Mouse (Mus musculus) adrenal gland, postnatal 10 days (tissue): ENCODE data around the gene Dnaja3. TPM values are rescaled to one million over a fixed set of nuclear protein-coding genes. Genes with fewer than 3 reads are reported as not detected.

Source experiments
- DNase-seq: peaks from one replicate; pipeline ENCODE4 v3.0.0; 2021; ENCODE audit warnings: mixed read lengths
- total RNA-seq, 2 experiments: library from RNA; stranded (reverse); gene quantifications; 2 replicates each; pipeline ENCODE4 v1.2.3; 2021

Gene Dnaja3
- total RNA-seq, 2 experiments from 2014 or later, result 161 to 167 TPM

GRCm38 (mm10) chr16:4642190-4642589, 2.4 kb downstream of the Dnaja3 start:
- DNase-seq, result no peak

- no peak for DNase-seq
These were observed 3.1 kb downstream of the Dnaja3 start for GRCm38 (mm10) chr16:4642937-4643336.

GRCm38 (mm10) chr16:4643670-4644419, 4.1 kb downstream of the Dnaja3 start:
- peak; percentile 94 for DNase-seq

GRCm38 (mm10) chr16:4645867-4646266, 6.1 kb downstream of the Dnaja3 start:
- DNase-seq, result no peak

GRCm38 (mm10) chr16:4646831-4647230, 7.0 kb downstream of the Dnaja3 start:
- no peak for DNase-seq

GRCm38 (mm10) chr16:4647651-4648141, 7.9 kb downstream of the Dnaja3 start:
- DNase-seq, result no peak

GRCm38 (mm10) chr16:4648416-4649023, 8.7 kb downstream of the Dnaja3 start:
- DNase-seq, result no peak

GRCm38 (mm10) chr16:4649211-4649610, 9.4 kb downstream of the Dnaja3 start:
- DNase-seq, result no peak

- no peak for DNase-seq
These were observed 9.9 kb downstream of the Dnaja3 start for GRCm38 (mm10) chr16:4649692-4650091.

GRCm38 (mm10) chr16:4650161-4650560, 10.4 kb downstream of the Dnaja3 start:
- no peak for DNase-seq

GRCm38 (mm10) chr16:4651081-4651480, 11.3 kb downstream of the Dnaja3 start:
- no peak for DNase-seq

GRCm38 (mm10) chr16:4651624-4652023, 11.8 kb downstream of the Dnaja3 start:
- DNase-seq, result no peak

- peak; percentile 53 for DNase-seq
These were observed 13.1 kb downstream of the Dnaja3 start for GRCm38 (mm10) chr16:4652707-4653416.

GRCm38 (mm10) chr16:4654706-4655105, 14.9 kb downstream of the Dnaja3 start:
- no peak for DNase-seq

GRCm38 (mm10) chr16:4655251-4655734, 15.5 kb downstream of the Dnaja3 start:
- DNase-seq, result peak; percentile 58

- no peak for DNase-seq
These were observed 16.2 kb downstream of the Dnaja3 start for GRCm38 (mm10) chr16:4655764-4656570.

- DNase-seq, result no peak
These were observed 16.8 kb downstream of the Dnaja3 start for GRCm38 (mm10) chr16:4656571-4657081.

GRCm38 (mm10) chr16:4658781-4659245, 19.0 kb downstream of the Dnaja3 start:
- no peak for DNase-seq

- DNase-seq, result no peak
These were observed 19.5 kb downstream of the Dnaja3 start for GRCm38 (mm10) chr16:4659326-4659725.

GRCm38 (mm10) chr16:4661605-4662004, 21.8 kb downstream of the Dnaja3 start:
- DNase-seq, result no peak

GRCm38 (mm10) chr16:4663806-4664205, 24.0 kb downstream of the Dnaja3 start:
- no peak for DNase-seq

GRCm38 (mm10) chr16:4665726-4666125, 25.9 kb downstream of the Dnaja3 start:
- no peak for DNase-seq
